Mouse (Mus musculus): ENCODE measurements at regions not wholly inside any gene's neighbourhood (a gene's known extent, or its start where the extent isn't known, plus 50 kb on each side); places are given as distances from the start of the nearest gene placed in this dataset.

DNA sequence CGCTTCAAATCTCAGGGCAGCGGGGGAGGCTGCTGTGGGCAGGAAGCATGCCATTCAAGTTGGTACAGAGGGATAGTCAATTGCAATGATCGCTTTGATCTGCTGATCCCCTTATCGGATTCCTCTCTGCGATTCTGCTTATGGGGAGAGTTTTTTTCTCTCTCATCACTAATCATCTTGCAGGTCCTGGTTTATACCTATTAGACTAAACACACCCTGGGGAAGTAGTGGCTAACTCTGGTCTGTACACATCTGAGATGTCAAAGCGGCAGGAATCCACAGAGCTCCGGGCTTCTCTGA is 107.1 kb upstream of the Nebl start:
- TF ChIP-seq POLR2A (IDR thresholded peaks at IDR 0.05; ENCODE audit: low read depth, low read length) (no peak), USF1 (IDR thresholded peaks at IDR 0.05; ENCODE audit: low read depth, low read length) (no peak), CTCF (conservative IDR thresholded peaks at IDR 0.05 in 1 of 2, IDR thresholded peaks at IDR 0.05 in 1 of 2; ENCODE audit: low read depth in 2 of 2, low read length in 2 of 2) (no peak), EP300 (IDR thresholded peaks at IDR 0.05; ENCODE audit: low read length) (no peak), TBP (conservative IDR thresholded peaks at IDR 0.05; ENCODE audit: low read depth, low read length) (no peak), JUN (IDR thresholded peaks at IDR 0.05; ENCODE audit: insufficient read depth, low read depth, low read length) (no peak), CHD2 (IDR thresholded peaks at IDR 0.05; ENCODE audit: low read length) (no peak), ELF1 (IDR thresholded peaks at IDR 0.05; ENCODE audit: low read depth, low read length) (no peak), MAZ (IDR thresholded peaks at IDR 0.05; ENCODE audit: low read depth, low read length) (no peak), RAD21 (IDR thresholded peaks at IDR 0.05; ENCODE audit: low read depth, low read length) (no peak)
